Mouse (Mus musculus) thymus, postnatal 25 days (tissue): ENCODE data around the gene Nr4a1.

Experiments used
- DNase-seq: peaks from one replicate; pipeline ENCODE4 v3.0.0; 2022

Nr4a1 gene

DNA sequence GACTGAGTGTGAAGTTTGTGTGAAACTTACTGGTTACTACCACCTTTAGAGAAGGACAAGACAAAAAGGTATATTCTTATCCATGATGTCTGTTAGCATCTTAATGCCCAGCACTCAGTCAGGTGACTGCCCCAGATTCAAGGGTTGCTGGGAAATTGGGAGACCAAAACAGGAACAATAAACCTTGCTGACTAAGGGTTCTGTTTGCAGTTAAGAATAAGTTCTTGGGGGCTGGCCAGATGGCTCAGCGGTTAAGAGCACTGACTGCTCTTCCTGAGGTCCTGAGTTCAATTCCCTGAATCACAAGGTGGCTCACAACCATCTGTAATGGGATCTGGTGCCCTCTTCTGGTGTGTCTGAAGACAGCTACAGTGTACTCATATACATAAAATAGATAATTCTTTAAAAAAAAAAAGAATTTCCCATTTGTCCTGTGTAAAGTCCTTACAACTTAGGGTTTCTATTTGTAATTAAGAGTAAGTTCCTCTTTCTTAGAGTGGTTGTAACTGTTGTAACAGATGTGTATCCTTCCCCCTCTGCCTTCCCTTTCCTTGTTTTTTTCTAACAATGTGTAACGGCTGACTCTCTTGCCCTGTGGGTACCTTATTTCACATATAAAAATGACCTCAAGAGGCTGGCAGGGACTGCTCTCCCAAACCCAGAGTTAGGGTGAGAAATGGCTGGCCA lies 63.9 kb downstream of the Nr4a1 start:
- no peak for DNase-seq

DNA sequence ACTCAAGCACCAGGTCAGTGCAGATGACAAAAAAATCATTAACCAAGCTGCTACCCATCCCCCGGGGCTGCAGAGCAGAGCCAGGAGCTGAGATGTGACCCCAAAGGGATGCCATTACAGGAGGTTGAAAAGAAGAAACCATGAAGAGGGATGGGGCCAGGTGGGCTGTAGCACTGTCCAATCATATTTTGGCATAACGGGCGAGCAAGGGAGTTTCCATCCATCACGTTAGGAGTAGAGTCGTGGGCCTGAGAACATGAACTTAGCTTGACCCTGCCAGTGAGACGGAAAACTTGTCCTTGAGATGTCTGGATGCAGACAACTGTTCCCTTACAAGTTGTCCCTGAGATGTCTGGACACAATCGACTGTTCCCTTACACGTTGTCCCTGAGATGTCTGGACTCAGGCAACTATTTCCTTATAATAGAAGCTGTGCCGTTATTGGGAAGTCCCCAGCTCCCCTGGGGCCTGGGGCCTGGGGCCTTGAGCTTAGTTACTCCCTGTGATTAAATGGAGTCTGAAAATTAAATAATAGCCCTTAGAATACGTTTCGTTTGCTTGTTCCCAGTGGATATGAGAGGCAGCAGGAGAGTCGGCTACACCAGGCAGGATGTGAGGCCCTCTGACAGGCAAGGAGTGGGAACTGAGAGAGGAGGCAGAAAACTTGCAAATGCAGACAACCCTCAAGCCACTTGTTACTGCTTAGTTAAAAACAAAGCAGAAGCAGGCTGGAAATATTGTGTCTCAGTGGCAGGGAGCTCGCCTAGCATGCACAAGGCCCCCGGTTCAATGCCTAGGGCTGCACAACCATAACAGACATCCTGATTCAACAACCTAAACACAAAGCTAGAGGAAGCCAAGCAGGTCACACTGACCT lies 65.1 kb downstream of the Nr4a1 start:
- no peak for DNase-seq

DNA sequence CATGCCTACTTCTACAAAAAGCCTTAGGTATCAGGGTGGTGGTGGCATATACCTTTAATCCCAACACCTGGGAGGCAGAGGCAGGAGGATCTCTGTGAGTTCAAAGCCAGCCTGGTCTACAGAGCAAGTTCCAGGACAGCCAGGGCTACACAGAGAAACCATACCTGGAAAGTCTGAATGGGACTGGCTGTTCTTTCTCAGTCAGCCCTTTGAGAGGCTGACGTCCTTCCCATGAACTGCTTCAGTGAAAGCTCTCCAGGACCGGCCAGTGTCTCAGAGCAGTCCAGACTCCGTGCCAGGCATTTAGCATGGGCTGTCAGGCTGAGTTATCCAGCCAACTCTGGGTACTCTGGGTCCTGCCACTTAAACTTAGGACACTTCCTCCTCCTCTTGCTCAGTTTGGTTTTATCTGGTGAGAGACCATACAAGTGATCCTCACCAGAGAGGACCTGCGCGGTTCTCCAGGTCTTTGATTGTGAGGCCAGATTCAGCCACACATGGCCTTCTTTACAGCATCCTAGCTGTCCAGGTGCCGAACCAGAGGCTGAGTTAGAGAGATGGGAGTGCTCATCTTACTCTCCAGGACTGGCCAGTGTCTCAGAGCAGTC lies 66.0 kb downstream of the Nr4a1 start:
- no peak for DNase-seq

DNA sequence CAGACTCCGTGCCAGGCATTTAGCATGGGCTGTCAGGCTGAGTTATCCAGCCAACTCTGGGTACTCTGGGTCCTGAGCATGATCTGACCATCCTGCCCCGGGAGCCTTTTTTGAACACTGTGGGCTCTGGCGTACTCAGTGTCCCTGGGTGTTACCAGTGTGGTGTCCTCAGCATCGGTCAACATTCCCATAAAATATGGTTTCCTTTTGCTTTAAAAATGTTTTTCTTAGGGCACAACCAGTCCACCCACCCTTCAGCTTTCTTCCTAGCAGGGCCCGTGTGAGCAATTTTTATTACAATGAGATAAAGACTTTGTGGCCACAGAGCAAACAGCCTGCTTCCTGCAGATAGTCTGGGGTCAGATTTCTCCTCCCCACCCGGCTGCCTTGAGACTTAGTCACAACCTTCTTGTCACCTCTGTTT lies 66.6 kb downstream of the Nr4a1 start:
- DNase-seq = no peak

DNA sequence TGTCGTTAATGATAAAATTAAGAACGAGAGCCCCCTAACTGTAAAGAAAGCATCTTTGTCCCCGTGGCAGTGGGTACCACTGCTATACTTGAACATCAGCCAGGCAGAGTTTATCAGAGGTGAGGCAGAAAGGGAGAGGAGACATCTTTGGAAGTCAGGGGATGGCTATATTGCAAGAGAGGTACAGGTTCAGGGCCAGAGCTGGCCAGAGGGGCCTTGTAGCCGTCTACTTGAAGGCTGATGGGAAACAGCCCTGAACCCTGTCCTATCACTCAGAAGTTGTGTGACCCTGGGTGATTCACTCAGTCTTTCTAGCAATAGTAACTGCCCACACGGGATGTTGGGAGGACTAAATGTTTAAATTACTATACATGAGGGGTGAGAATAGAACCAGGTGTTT lies 67.1 kb downstream of the Nr4a1 start:
- no peak for DNase-seq

DNA sequence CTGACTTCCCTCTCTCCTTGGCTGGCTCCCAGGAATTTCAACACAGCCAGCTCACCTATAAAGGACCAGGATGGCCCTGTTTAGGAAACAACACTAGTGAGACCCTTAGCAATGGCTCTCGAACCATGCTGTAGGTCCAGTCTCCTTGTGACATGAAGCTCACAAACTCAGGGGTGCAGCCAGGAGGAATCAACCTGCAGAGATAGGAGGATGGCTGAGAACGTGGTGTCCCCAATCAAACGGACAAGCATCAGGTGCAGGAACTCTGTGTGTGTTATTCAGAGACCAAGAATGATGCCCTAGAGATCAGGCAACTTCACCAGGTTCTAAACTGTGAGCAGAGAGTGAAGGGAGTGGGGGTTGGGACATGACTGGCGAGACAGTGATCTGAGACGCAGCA lies 68.0 kb downstream of the Nr4a1 start:
- no peak for DNase-seq

DNA sequence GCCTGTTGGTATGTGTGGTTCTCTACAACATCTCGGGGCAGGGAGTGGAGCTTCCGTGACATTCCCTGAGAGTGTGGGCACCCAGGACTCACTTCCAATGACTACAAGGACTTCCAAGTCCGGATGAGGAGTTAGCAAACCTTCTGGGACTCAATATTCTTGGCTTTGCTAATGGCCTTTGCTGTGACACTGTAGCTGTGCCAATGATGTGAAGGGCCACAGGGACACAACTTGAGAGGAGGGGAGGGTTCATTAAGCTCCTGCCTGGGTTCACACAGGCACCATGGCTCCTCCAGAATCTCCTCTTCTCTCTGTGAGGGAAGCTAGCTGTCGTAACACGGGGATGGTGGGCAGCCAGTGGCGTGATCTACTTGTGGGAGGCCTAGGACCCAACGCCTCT lies 68.6 kb downstream of the Nr4a1 start:
- DNase-seq = no peak

DNA sequence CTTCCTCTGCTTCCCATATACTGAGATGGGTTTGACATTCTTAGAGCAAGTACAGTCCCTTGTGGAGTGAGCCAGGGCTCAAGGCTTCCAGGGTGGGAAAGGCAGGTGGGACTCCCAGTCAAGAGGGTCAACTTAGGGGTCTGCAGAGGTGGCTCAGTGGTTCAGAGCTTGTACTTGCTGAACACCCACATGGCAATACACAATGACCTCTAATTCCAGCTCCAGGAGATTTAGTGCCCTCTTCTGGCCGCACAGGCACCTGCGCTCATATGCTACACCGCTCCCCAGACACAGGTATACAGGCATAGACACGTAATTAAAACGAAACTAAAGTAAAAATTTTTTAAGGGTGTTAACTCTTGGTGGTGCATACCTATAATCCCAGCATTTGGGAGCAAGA lies 69.4 kb downstream of the Nr4a1 start:
- no peak for DNase-seq
